Mouse (Mus musculus) lung, embryonic 15.5 days (tissue): ENCODE results near the gene Dock1. TPM values are rescaled to one million over a fixed set of nuclear protein-coding genes. Genes with fewer than 3 reads are reported as not detected.

ENCODE experiments used
- ATAC-seq: fragments of 200-750 bp; cut with Nextera tagmentation; 2 replicates; pipeline ENCODE4 v1.8.0; 2017; ENCODE audit warnings: moderate number of reproducible peaks, borderline replicate concordance; ENCODE audit not compliant: low FRiP score, low TSS enrichment; ENCODE audit errors: extremely low read depth
- H3K27ac ChIP-seq: fragments of 300-500 bp; sonication (generic); 2 replicates; pipeline ENCODE4 v1.5.1; 2015; ENCODE audit warnings: moderate library complexity, mild to moderate bottlenecking, inconsistent platforms
- H3K27me3 ChIP-seq: fragments of 300-500 bp; sonication (generic); 2 replicates; pipeline ENCODE4 v1.6.1; 2015; ENCODE audit warnings: inconsistent platforms
- H3K36me3 ChIP-seq: fragments of 300-500 bp; sonication (generic); 2 replicates; pipeline ENCODE4 v1.6.1; 2015; ENCODE audit warnings: inconsistent platforms
- H3K4me1 ChIP-seq: fragments of 300-500 bp; sonication (generic); 2 replicates; pipeline ENCODE4 v1.6.1; 2015; ENCODE audit warnings: inconsistent platforms
- H3K4me2 ChIP-seq: fragments of 300-500 bp; sonication (generic); 2 replicates; pipeline ENCODE4 v1.6.1; 2015; ENCODE audit warnings: inconsistent platforms, mild to moderate bottlenecking, moderate library complexity
- H3K4me3 ChIP-seq: fragments of 300-500 bp; sonication (generic); 2 replicates; pipeline ENCODE4 v1.5.1; 2015; ENCODE audit warnings: mild to moderate bottlenecking, inconsistent platforms
- H3K9ac ChIP-seq: fragments of 300-500 bp; sonication (generic); 2 replicates; pipeline ENCODE4 v1.6.1; 2015; ENCODE audit warnings: inconsistent platforms
- H3K9me3 ChIP-seq: fragments of 300-500 bp; sonication (generic); 2 replicates; pipeline ENCODE4 v1.6.1; 2016; ENCODE audit warnings: inconsistent platforms
- WGBS: fragments of 180-500 bp; shearing (Covaris S2); methylation state at CpG from one replicate; pipeline ENCODE4 v1.1.7; 2015; 5-methylcytosine and 5-hydroxymethylcytosine counted together
- polyA plus RNA-seq: library from polyadenylated mRNA; unstranded; fragments of >200 nt; fragmentation: Nextera tagmentation; extraction: Ambion mirVana; gene quantifications from 2 replicates; pipeline ENCODE4 v1.2.1, GENCODE M21; 2015

The Dock1 gene
- 40.7 and 43.7 TPM in 2 replicates for polyA plus RNA-seq

- peak; percentile 89 for ATAC-seq
- Histone ChIP-seq H3K9me3 (no peaks in the 10 kb centered on the region), H3K36me3 (no peaks in the 10 kb centered on the region), H3K9ac (peak within 1 kb of the TSS; percentile 97), H3K4me3 (peak within 1 kb of the TSS; percentile 90), H3K27me3 (no peaks in the 10 kb centered on the region), H3K4me2 (peak within 1 kb of the TSS; percentile 79), H3K4me1 (peaks cover 37% of the 10 kb centered on the region), H3K27ac (peak within 1 kb of the TSS; percentile 96)
- under 1% methylated on average over 71 of the region's 77 CpGs for WGBS
These were observed at the start of gene Dock1 for GRCm38 (mm10) chr7:134670312-134671002. Gene Dock1 (plus strand): TSS chr7:134670654.

GRCm38 (mm10) chr7:134627906-134628305 is 42.5 kb upstream of the Dock1 start:
- no peak overlapping the region for H3K9ac ChIP-seq

GRCm38 (mm10) chr7:134650246-134650830 is 20.1 kb upstream of the Dock1 start:
- no peak overlapping the region for H3K9ac ChIP-seq
- H3K9me3 ChIP-seq, result no peaks in the 10 kb centered on the region
- H3K27me3 ChIP-seq, result no peaks in the 10 kb centered on the region
- WGBS, result 74% methylated on average over 8 of the region's 8 CpGs
- no peak overlapping the region for H3K27ac ChIP-seq
- no peaks in the 10 kb centered on the region for H3K36me3 ChIP-seq
- H3K4me1 ChIP-seq, result no peaks in the 10 kb centered on the region
- no peak for ATAC-seq
- no peak overlapping the region for H3K4me2 ChIP-seq
- H3K4me3 ChIP-seq, result no peak overlapping the region

More at GRCm38 (mm10) chr7:134627906-134628305, 42.5 kb upstream of the Dock1 start:
- no peak for ATAC-seq
- WGBS, result 73% methylated on average over 4 of the region's 4 CpGs
- no peaks in the 10 kb centered on the region for H3K4me1 ChIP-seq
- H3K4me3 ChIP-seq, result no peak overlapping the region
- no peaks in the 10 kb centered on the region for H3K36me3 ChIP-seq
- no peak overlapping the region for H3K27ac ChIP-seq
- H3K27me3 ChIP-seq, result no peaks in the 10 kb centered on the region
- no peaks in the 10 kb centered on the region for H3K9me3 ChIP-seq
- H3K4me2 ChIP-seq, result no peak overlapping the region

- H3K4me3 ChIP-seq, result no peak overlapping the region
- ATAC-seq, result no peak
- 69% methylated on average over 3 of the region's 3 CpGs for WGBS
- H3K27ac ChIP-seq, result no peak overlapping the region
- no peaks in the 10 kb centered on the region for H3K4me1 ChIP-seq
- H3K9me3 ChIP-seq, result no peaks in the 10 kb centered on the region
- H3K4me2 ChIP-seq, result no peak overlapping the region
- no peak overlapping the region for H3K9ac ChIP-seq
- no peaks in the 10 kb centered on the region for H3K36me3 ChIP-seq
- no peaks in the 10 kb centered on the region for H3K27me3 ChIP-seq
These were observed 19.4 kb upstream of the Dock1 start for GRCm38 (mm10) chr7:134651071-134651470.

- no peak overlapping the region for H3K9ac ChIP-seq
- H3K36me3 ChIP-seq, result no peaks in the 10 kb centered on the region
- 2% methylated on average over 2 of the region's 2 CpGs for WGBS
- no peak overlapping the region for H3K4me3 ChIP-seq
- no peaks in the 10 kb centered on the region for H3K9me3 ChIP-seq
- peak; percentile 64; the same call in 1 of the 2 replicates for ATAC-seq
- H3K27me3 ChIP-seq, result no peaks in the 10 kb centered on the region
- no peaks in the 10 kb centered on the region for H3K4me1 ChIP-seq
- H3K4me2 ChIP-seq, result no peak overlapping the region
- no peak overlapping the region for H3K27ac ChIP-seq
These were observed 7.2 kb upstream of the Dock1 start for GRCm38 (mm10) chr7:134663241-134663640.

- ATAC-seq, result no peak
- Histone ChIP-seq H3K4me1 (peaks cover 8% of the 10 kb centered on the region), H3K27ac (no peak overlapping the region), H3K9ac (no peak overlapping the region), H3K4me2 (no peak overlapping the region), H3K4me3 (no peak overlapping the region), H3K9me3 (no peaks in the 10 kb centered on the region), H3K27me3 (no peaks in the 10 kb centered on the region), H3K36me3 (no peaks in the 10 kb centered on the region)
- WGBS, result 62% methylated on average over 5 of the region's 5 CpGs
These were observed 4.7 kb upstream of the Dock1 start for GRCm38 (mm10) chr7:134665642-134666282.

GRCm38 (mm10) chr7:134667271-134667702 is 3.2 kb upstream of the Dock1 start:
- no peak for ATAC-seq
- Histone ChIP-seq H3K36me3 (no peaks in the 10 kb centered on the region), H3K9me3 (no peaks in the 10 kb centered on the region), H3K4me1 (peaks cover 19% of the 10 kb centered on the region), H3K4me2 (no peak overlapping the region), H3K27ac (no peak overlapping the region), H3K27me3 (no peaks in the 10 kb centered on the region), H3K9ac (no peak overlapping the region), H3K4me3 (no peak overlapping the region)
- WGBS, result 78% methylated on average over 4 of the region's 4 CpGs

GRCm38 (mm10) chr7:134669474-134670311 is 761 bp upstream of the Dock1 start:
- Histone ChIP-seq H3K4me3 (peak overlapping the region; percentile 90), H3K27me3 (no peaks in the 10 kb centered on the region), H3K36me3 (no peaks in the 10 kb centered on the region), H3K27ac (peak overlapping the region; percentile 96), H3K9ac (peak overlapping the region; percentile 97; the same call in 1 of the 2 replicates), H3K4me2 (peak overlapping the region; percentile 79), H3K4me1 (peaks cover 37% of the 10 kb centered on the region), H3K9me3 (no peaks in the 10 kb centered on the region)
- peak; percentile 13; the same call in 1 of the 2 replicates for ATAC-seq
- WGBS, result 81% methylated on average over 14 of the region's 14 CpGs

GRCm38 (mm10) chr7:134671003-134671461 is 578 bp downstream of the Dock1 start:
- H3K4me1 ChIP-seq, result peaks cover 37% of the 10 kb centered on the region
- H3K27me3 ChIP-seq, result no peaks in the 10 kb centered on the region
- peak overlapping the region; percentile 97 for H3K9ac ChIP-seq
- peak overlapping the region; percentile 90 for H3K4me3 ChIP-seq
- no peaks in the 10 kb centered on the region for H3K36me3 ChIP-seq
- H3K27ac ChIP-seq, result peak overlapping the region; percentile 96
- H3K4me2 ChIP-seq, result peak overlapping the region; percentile 79
- ATAC-seq, result peak; percentile 47; the same call in 1 of the 2 replicates
- WGBS, result under 1% methylated on average over 28 of the region's 28 CpGs
- no peaks in the 10 kb centered on the region for H3K9me3 ChIP-seq

- no peaks in the 10 kb centered on the region for H3K36me3 ChIP-seq
- H3K4me2 ChIP-seq, result peak overlapping the region; percentile 79
- peak overlapping the region; percentile 97 for H3K9ac ChIP-seq
- peak overlapping the region; percentile 96 for H3K27ac ChIP-seq
- H3K9me3 ChIP-seq, result no peaks in the 10 kb centered on the region
- no peaks in the 10 kb centered on the region for H3K27me3 ChIP-seq
- peaks cover 37% of the 10 kb centered on the region for H3K4me1 ChIP-seq
- WGBS, result 6% methylated on average over 7 of the region's 7 CpGs
- H3K4me3 ChIP-seq, result peak overlapping the region; percentile 90
- no peak for ATAC-seq
These were observed 1.0 kb downstream of the Dock1 start for GRCm38 (mm10) chr7:134671467-134671901.

- Histone ChIP-seq H3K4me1 (peaks cover 46% of the 10 kb centered on the region), H3K27me3 (no peaks in the 10 kb centered on the region), H3K36me3 (no peaks in the 10 kb centered on the region), H3K9ac (no peak overlapping the region), H3K4me3 (no peak overlapping the region), H3K9me3 (no peaks in the 10 kb centered on the region), H3K27ac (no peak overlapping the region), H3K4me2 (peak overlapping the region; percentile 79; the same call in 1 of the 2 replicates)
- no peak for ATAC-seq
- 67% methylated on average over 5 of the region's 5 CpGs for WGBS
These were observed 2.7 kb downstream of the Dock1 start for GRCm38 (mm10) chr7:134673135-134673534.
